Mouse (Mus musculus): ENCODE measurements around the gene Ube2t. TPM values are rescaled to one million over a fixed set of nuclear protein-coding genes. Genes with fewer than 3 reads are reported as not detected.

The Ube2t gene
- polyA plus RNA-seq, 1 experiment from 2014 or later: 13.4 TPM

DNA sequence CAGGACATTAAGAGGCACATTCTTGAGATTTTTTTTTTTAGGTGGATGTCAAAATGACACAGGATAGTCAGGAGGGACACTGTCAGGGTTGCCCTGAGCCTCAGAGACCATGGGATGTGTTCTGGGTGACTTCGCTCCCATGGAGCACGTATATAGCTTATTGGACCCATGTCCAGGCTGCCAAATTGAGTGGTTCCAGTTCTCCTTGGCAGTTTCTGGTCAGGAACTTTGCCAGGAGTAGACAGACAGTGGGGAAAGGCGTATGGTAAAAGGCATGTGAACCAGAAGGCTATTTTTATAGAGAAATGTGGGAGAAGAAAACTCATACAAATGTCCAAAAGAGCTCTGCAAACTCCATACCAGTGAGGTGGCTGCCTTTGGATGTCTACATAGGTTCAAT is 47.5 kb downstream of the Ube2t start:
- 65% methylated on average over 3 of the region's 3 CpGs for WGBS
- H3K4me3 ChIP-seq (ENCODE audit: low read depth, low read length): no peak overlapping the region
- no peaks in the 10 kb centered on the region for H3K36me3 ChIP-seq (ENCODE audit: control insufficient read depth, insufficient read depth, low read length)
- TF ChIP-seq CTCF (IDR thresholded peaks at IDR 0.05; ENCODE audit: low read depth): no peak
- TF ChIP-seq EP300 (optimal IDR thresholded peaks at IDR 0.05): no peak
- ATAC-seq (ENCODE audit: low FRiP score, low TSS enrichment) (no peak), DNase-seq (ENCODE audit: low spot score) (no peak)
- no peaks in the 10 kb centered on the region for H3K9me3 ChIP-seq (ENCODE audit: control insufficient read depth, low read length)
- H3K27me3 ChIP-seq (ENCODE audit: control insufficient read depth, insufficient read depth, low read length): no peaks in the 10 kb centered on the region
- H3K27ac ChIP-seq (replicated peaks): no peak overlapping the region
- H3K9ac ChIP-seq (ENCODE audit: low read length): no peak overlapping the region
- H3K4me1 ChIP-seq (replicated peaks; ENCODE audit: control insufficient read depth, insufficient read depth): no peaks in the 10 kb centered on the region; the same call in 1 of the 2 replicates
- H3K4me2 ChIP-seq (replicated peaks; ENCODE audit: low read depth): no peak overlapping the region

DNA sequence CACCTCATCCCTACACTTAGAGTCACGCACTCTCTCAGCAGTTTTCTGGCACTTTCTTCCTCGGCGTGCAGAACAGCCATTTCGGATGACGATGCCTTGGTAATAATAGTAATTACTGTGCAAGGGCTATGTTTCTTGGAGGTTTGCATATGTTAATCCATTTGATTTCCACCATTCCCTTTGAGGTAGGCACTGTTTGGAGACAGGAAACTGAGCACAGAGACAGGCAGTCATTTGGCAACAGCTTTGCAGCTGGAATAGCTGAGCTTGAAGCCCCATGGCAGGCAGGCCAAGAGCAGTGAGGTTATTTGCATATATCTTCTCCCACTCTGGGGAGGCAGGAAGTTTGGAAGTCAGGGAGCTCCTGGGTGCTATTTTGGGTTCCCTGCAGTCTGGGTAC is 49.5 kb downstream of the Ube2t start:
- no peaks in the 10 kb centered on the region; the same call in 1 of the 2 replicates for H3K4me1 ChIP-seq (replicated peaks; ENCODE audit: control insufficient read depth, insufficient read depth)
- DNase-seq (ENCODE audit: low spot score): no peak
- no peak overlapping the region for H3K9ac ChIP-seq (ENCODE audit: low read length)
- H3K27ac ChIP-seq (replicated peaks): no peak overlapping the region
- no peak overlapping the region for H3K4me3 ChIP-seq (ENCODE audit: low read depth, low read length)
- no peaks in the 10 kb centered on the region for H3K27me3 ChIP-seq (ENCODE audit: control insufficient read depth, insufficient read depth, low read length)
- H3K4me2 ChIP-seq (replicated peaks; ENCODE audit: low read depth): no peak overlapping the region
- no peaks in the 10 kb centered on the region for H3K36me3 ChIP-seq (ENCODE audit: control insufficient read depth, insufficient read depth, low read length)
- no peak for ATAC-seq (ENCODE audit: low FRiP score, low TSS enrichment)
- 94% methylated on average over 5 of the region's 5 CpGs for WGBS
- TF ChIP-seq EP300 (optimal IDR thresholded peaks at IDR 0.05): no peak
- no peak for TF ChIP-seq CTCF (IDR thresholded peaks at IDR 0.05; ENCODE audit: low read depth)
- no peaks in the 10 kb centered on the region for H3K9me3 ChIP-seq (ENCODE audit: control insufficient read depth, low read length)

DNA sequence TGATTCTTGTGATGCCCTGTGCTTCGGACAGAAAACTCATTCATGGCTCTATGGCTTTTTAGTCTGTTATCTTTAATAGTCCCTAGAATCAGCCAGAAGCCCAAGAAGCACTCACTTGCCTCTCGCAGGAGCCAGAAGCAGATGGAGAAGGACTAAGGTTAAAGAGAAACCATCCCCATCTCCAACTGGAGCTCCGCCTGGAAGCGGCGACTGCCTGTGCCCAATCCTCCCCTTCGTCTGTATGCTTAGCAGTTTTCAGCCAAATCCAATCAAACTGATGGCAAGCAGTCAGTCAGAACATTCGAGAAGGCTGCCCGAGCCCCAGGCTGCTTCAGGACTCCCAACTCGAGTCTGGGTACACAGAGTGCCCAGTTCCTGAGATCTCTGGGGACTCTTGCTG is 50.1 kb downstream of the Ube2t start:
- Histone ChIP-seq H3K4me2 (replicated peaks; ENCODE audit: low read depth) (no peak overlapping the region), H3K9ac (ENCODE audit: low read length) (no peak overlapping the region), H3K27me3 (ENCODE audit: control insufficient read depth, insufficient read depth, low read length) (no peaks in the 10 kb centered on the region), H3K36me3 (ENCODE audit: control insufficient read depth, insufficient read depth, low read length) (no peaks in the 10 kb centered on the region), H3K9me3 (ENCODE audit: control insufficient read depth, low read length) (no peaks in the 10 kb centered on the region), H3K27ac (replicated peaks) (no peak overlapping the region), H3K4me3 (ENCODE audit: low read depth, low read length) (no peak overlapping the region), H3K4me1 (replicated peaks; ENCODE audit: control insufficient read depth, insufficient read depth) (no peaks in the 10 kb centered on the region; the same call in 1 of the 2 replicates)
- no peak for ATAC-seq (ENCODE audit: low FRiP score, low TSS enrichment)
- DNase-seq (ENCODE audit: low spot score): no peak
- 82% methylated on average over 9 of the region's 9 CpGs for WGBS
- TF ChIP-seq EP300 (optimal IDR thresholded peaks at IDR 0.05) (no peak), CTCF (IDR thresholded peaks at IDR 0.05; ENCODE audit: low read depth) (no peak)

DNA sequence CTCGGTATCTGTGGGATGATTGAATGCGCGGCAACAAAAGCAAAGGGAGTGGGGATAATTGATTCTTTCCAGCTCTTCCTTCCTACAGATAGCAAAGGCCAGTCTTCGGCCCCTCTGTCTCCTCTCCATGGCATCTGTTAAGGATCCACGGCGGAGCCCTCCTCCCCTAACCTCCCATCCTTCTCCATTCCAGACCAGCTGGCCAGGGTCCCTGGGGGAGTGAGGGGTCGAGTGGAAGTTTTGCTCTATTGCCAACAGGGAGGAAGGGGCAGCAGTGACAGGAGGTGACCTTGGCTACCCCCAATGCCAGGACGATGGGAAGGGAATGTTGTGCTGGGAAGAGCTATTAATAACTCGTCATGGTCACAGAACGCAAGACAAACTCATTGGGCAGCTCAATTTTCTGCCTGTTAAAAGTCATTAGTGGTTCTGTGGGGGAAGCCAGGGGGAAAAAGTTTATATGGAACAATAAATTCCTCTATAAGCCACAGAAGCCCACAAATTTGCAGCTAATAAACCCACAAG is 52.6 kb downstream of the Ube2t start:
- DNase-seq (ENCODE audit: low spot score) (no peak), ATAC-seq (ENCODE audit: low FRiP score, low TSS enrichment) (no peak)
- no peak overlapping the region for H3K9ac ChIP-seq (ENCODE audit: low read length)
- H3K4me1 ChIP-seq (replicated peaks; ENCODE audit: control insufficient read depth, insufficient read depth): no peaks in the 10 kb centered on the region; the same call in none of the 2 replicates
- H3K27ac ChIP-seq (replicated peaks): no peak overlapping the region
- TF ChIP-seq EP300 (optimal IDR thresholded peaks at IDR 0.05) (no peak), CTCF (IDR thresholded peaks at IDR 0.05; ENCODE audit: low read depth) (no peak)
- H3K27me3 ChIP-seq (ENCODE audit: control insufficient read depth, insufficient read depth, low read length): no peaks in the 10 kb centered on the region
- H3K4me2 ChIP-seq (replicated peaks; ENCODE audit: low read depth): no peak overlapping the region
- no peaks in the 10 kb centered on the region for H3K36me3 ChIP-seq (ENCODE audit: control insufficient read depth, insufficient read depth, low read length)
- H3K4me3 ChIP-seq (ENCODE audit: low read depth, low read length): no peak overlapping the region
- 58% methylated on average over 10 of the region's 10 CpGs for WGBS
- H3K9me3 ChIP-seq (ENCODE audit: control insufficient read depth, low read length): no peaks in the 10 kb centered on the region

DNA sequence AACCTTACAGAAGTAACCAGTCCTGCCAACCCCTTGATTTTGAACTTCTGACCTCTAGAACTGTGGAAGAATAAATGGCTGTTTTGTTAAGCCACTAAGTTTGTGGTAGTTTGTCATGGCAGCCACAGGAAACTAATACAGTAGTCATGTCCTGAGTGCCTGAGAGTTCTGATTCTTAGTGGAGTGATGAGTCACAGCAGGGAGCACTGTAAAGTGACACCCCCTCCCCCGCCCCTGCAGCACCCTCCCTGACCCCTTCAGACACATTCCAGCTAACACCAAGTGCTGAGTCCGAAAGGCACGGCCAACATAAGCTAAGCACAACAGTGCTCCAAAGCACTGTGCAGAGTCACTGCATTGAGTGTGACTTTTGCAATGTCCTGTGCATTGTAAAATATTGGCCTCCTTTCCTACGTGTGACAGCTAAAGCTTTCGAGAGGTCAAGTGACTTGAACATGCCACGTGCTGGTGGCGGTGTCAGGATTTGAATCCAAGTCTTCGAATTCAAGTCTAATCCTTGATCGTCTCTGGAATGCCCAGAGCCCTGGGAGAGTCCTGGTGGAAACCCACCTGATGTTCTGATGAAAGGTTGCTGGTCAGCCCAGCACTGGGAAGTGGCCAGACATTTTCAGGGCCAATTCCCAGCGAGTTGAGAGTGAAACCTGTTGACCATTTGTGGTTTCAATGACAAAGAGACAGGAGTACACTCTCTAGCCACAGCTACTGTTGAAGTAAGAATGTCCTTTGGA is 54.7 kb downstream of the Ube2t start:
- H3K36me3 ChIP-seq (ENCODE audit: control insufficient read depth, insufficient read depth, low read length): no peaks in the 10 kb centered on the region
- ATAC-seq (ENCODE audit: low FRiP score, low TSS enrichment) (no peak), DNase-seq (ENCODE audit: low spot score) (no peak)
- H3K4me1 ChIP-seq (replicated peaks; ENCODE audit: control insufficient read depth, insufficient read depth): peaks cover 7% of the 10 kb centered on the region
- TF ChIP-seq EP300 (optimal IDR thresholded peaks at IDR 0.05) (no peak), CTCF (IDR thresholded peaks at IDR 0.05; ENCODE audit: low read depth) (no peak)
- no peaks in the 10 kb centered on the region for H3K9me3 ChIP-seq (ENCODE audit: control insufficient read depth, low read length)
- H3K27me3 ChIP-seq (ENCODE audit: control insufficient read depth, insufficient read depth, low read length): no peaks in the 10 kb centered on the region
- no peak overlapping the region for H3K27ac ChIP-seq (replicated peaks)
- H3K4me2 ChIP-seq (replicated peaks; ENCODE audit: low read depth): no peak overlapping the region
- H3K9ac ChIP-seq (ENCODE audit: low read length): no peak overlapping the region
- 79% methylated on average over 10 of the region's 10 CpGs for WGBS
- no peak overlapping the region for H3K4me3 ChIP-seq (ENCODE audit: low read depth, low read length)

DNA sequence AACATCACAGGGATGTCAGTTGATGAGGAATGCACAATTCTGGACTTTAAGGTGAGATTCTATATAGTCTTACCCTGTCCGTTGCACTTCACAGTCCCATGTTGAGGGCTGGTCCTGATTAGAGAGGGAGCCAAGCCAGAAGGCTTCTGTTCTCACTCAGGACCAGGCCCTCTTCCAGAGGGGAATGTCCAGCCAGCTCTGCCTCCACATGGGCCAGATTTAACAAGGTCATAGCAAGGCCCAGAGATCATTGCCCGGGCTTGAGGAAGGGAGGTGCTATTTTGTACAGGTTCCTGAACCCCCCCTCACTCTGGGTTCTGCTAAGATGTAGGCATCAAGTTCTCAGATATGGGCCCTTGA is 55.3 kb downstream of the Ube2t start:
- Histone ChIP-seq H3K9ac (ENCODE audit: low read length) (no peak overlapping the region), H3K27me3 (ENCODE audit: control insufficient read depth, insufficient read depth, low read length) (no peaks in the 10 kb centered on the region), H3K4me3 (ENCODE audit: low read depth, low read length) (no peak overlapping the region), H3K4me1 (replicated peaks; ENCODE audit: control insufficient read depth, insufficient read depth) (peaks cover 7% of the 10 kb centered on the region), H3K4me2 (replicated peaks; ENCODE audit: low read depth) (no peak overlapping the region), H3K9me3 (ENCODE audit: control insufficient read depth, low read length) (no peaks in the 10 kb centered on the region), H3K36me3 (ENCODE audit: control insufficient read depth, insufficient read depth, low read length) (no peaks in the 10 kb centered on the region), H3K27ac (replicated peaks) (no peak overlapping the region)
- WGBS: 83% methylated on average over 2 of the region's 2 CpGs
- TF ChIP-seq EP300 (optimal IDR thresholded peaks at IDR 0.05): no peak
- no peak for TF ChIP-seq CTCF (IDR thresholded peaks at IDR 0.05; ENCODE audit: low read depth)
- ATAC-seq (ENCODE audit: low FRiP score, low TSS enrichment) (no peak), DNase-seq (ENCODE audit: low spot score) (no peak)

Measured in stomach, postnatal 0 days (tissue).